Mouse (Mus musculus) heart, embryonic 11.5 days (tissue): ENCODE data around the gene Pcbp2. TPM values are rescaled to one million over a fixed set of nuclear protein-coding genes. Genes with fewer than 3 reads are reported as not detected.

Experiments used
- ATAC-seq: fragments of 200-750 bp; cut with Nextera tagmentation; replicated peaks from 2 replicates; pipeline ENCODE4 v1.8.0; 2017; ENCODE audit warnings: moderate library complexity; ENCODE audit not compliant: insufficient number of reproducible peaks, low FRiP score, low TSS enrichment
- H3K27ac ChIP-seq: fragments of 300-500 bp; sonication (generic); 2 replicates; pipeline ENCODE4 v1.5.1; 2014; ENCODE audit warnings: mild to moderate bottlenecking, low read depth, low read length
- H3K27me3 ChIP-seq: fragments of 300-500 bp; sonication (generic); 2 replicates; pipeline ENCODE4 v1.6.1; 2014; ENCODE audit warnings: mild to moderate bottlenecking, low read length, mixed read lengths; ENCODE audit not compliant: control insufficient read depth, insufficient read depth
- H3K36me3 ChIP-seq: fragments of 300-500 bp; sonication (generic); 2 replicates; pipeline ENCODE4 v1.6.1; 2014; ENCODE audit warnings: mild to moderate bottlenecking, low read length, moderate library complexity, mixed read lengths; ENCODE audit not compliant: control insufficient read depth, insufficient read depth
- H3K4me1 ChIP-seq: fragments of 300-500 bp; sonication (generic); 2 replicates; pipeline ENCODE4 v1.6.1; 2014; ENCODE audit warnings: low read length; ENCODE audit not compliant: control insufficient read depth, insufficient read depth
- H3K4me2 ChIP-seq: fragments of 300-500 bp; sonication (generic); 2 replicates; pipeline ENCODE4 v1.6.1; 2014; ENCODE audit warnings: mild to moderate bottlenecking, moderate library complexity
- H3K4me3 ChIP-seq: fragments of 300-500 bp; sonication (generic); 2 replicates; pipeline ENCODE4 v1.5.1; 2014; ENCODE audit warnings: low read depth, low read length
- H3K9ac ChIP-seq: fragments of 300-500 bp; sonication (generic); 2 replicates; pipeline ENCODE4 v1.6.1; 2014; ENCODE audit warnings: mild to moderate bottlenecking, low read depth, low read length, moderate library complexity
- H3K9me3 ChIP-seq: fragments of 300-500 bp; sonication (generic); replicated peaks from 2 replicates; pipeline ENCODE4 v1.6.1; 2016; ENCODE audit warnings: low read length; ENCODE audit not compliant: control insufficient read depth
- WGBS: fragments of 180-500 bp; shearing (Covaris S2); extraction: QIAGEN DNeasy Blood & Tissue Kit; methylation state at CpG from one replicate; pipeline ENCODE4 v1.1.7; 2014; ENCODE audit not compliant: insufficient replicate concordance; 5-methylcytosine and 5-hydroxymethylcytosine counted together
- polyA plus RNA-seq: library from polyadenylated mRNA; unstranded; fragments of >200 nt; fragmentation: Nextera tagmentation; extraction: Ambion mirVana; gene quantifications from 2 replicates; pipeline ENCODE4 v1.2.1, GENCODE M21; 2014

The Pcbp2 gene
- polyA plus RNA-seq, result 187 and 213 TPM in 2 replicates

- H3K27me3 ChIP-seq, result no peaks in the 10 kb centered on the region
- peak; percentile 99 for ATAC-seq
- peaks cover 5% of the 10 kb centered on the region for H3K36me3 ChIP-seq
- WGBS, result under 1% methylated on average over 30 of the region's 40 CpGs
- peak within 1 kb of the TSS; percentile 75 for H3K4me3 ChIP-seq
- peak within 1 kb of the TSS; percentile 77 for H3K9ac ChIP-seq
- H3K4me1 ChIP-seq, result peaks cover 7% of the 10 kb centered on the region
- peak within 1 kb of the TSS; percentile 80 for H3K4me2 ChIP-seq
- H3K27ac ChIP-seq, result peak within 1 kb of the TSS; percentile 90
- no peaks in the 10 kb centered on the region; the same call in 1 of the 2 replicates for H3K9me3 ChIP-seq
Observed at GRCm38 (mm10) chr15:102470183-102470604, at the start of gene Pcbp2. Gene Pcbp2 (plus strand): TSS chr15:102470539.

- 39% methylated on average over 1 of the region's 1 CpGs for WGBS
- Histone ChIP-seq H3K9me3 (no peaks in the 10 kb centered on the region), H3K27me3 (no peaks in the 10 kb centered on the region), H3K4me2 (no peak overlapping the region), H3K9ac (no peak overlapping the region), H3K36me3 (peaks cover 5% of the 10 kb centered on the region; the same call in 1 of the 2 replicates), H3K27ac (no peak overlapping the region), H3K4me1 (no peaks in the 10 kb centered on the region; the same call in 1 of the 2 replicates), H3K4me3 (no peak overlapping the region)
- no peak for ATAC-seq
Observed at GRCm38 (mm10) chr15:102420986-102421385, 49.4 kb upstream of the Pcbp2 start.

- peaks cover 10% of the 10 kb centered on the region; the same call in 1 of the 2 replicates for H3K36me3 ChIP-seq
- 53% methylated on average over 3 of the region's 3 CpGs for WGBS
Observed at GRCm38 (mm10) chr15:102421437-102421836, 48.9 kb upstream of the Pcbp2 start.

GRCm38 (mm10) chr15:102423602-102424240 is 46.6 kb upstream of the Pcbp2 start:
- Histone ChIP-seq H3K4me2 (no peak overlapping the region), H3K27me3 (no peaks in the 10 kb centered on the region), H3K4me3 (no peak overlapping the region), H3K36me3 (peaks cover 16% of the 10 kb centered on the region; the same call in 1 of the 2 replicates), H3K4me1 (no peaks in the 10 kb centered on the region; the same call in 1 of the 2 replicates), H3K9me3 (no peaks in the 10 kb centered on the region), H3K27ac (no peak overlapping the region), H3K9ac (no peak overlapping the region)
- 92% methylated on average over 2 of the region's 2 CpGs for WGBS
- no peak for ATAC-seq

More at GRCm38 (mm10) chr15:102421437-102421836, 48.9 kb upstream of the Pcbp2 start:
- Histone ChIP-seq H3K9me3 (no peaks in the 10 kb centered on the region), H3K9ac (no peak overlapping the region), H3K27ac (no peak overlapping the region), H3K4me1 (no peaks in the 10 kb centered on the region; the same call in 1 of the 2 replicates), H3K4me3 (no peak overlapping the region), H3K27me3 (no peaks in the 10 kb centered on the region), H3K4me2 (no peak overlapping the region)
- ATAC-seq, result no peak

- no peaks in the 10 kb centered on the region for H3K9me3 ChIP-seq
- ATAC-seq, result no peak
- no peak overlapping the region for H3K4me3 ChIP-seq
- peaks cover 15% of the 10 kb centered on the region for H3K36me3 ChIP-seq
- WGBS, result 79% methylated on average over 2 of the region's 2 CpGs
- H3K27ac ChIP-seq, result no peak overlapping the region
- no peak overlapping the region for H3K9ac ChIP-seq
- H3K4me1 ChIP-seq, result no peaks in the 10 kb centered on the region; the same call in 1 of the 2 replicates
- H3K4me2 ChIP-seq, result no peak overlapping the region
- no peaks in the 10 kb centered on the region for H3K27me3 ChIP-seq
Observed at GRCm38 (mm10) chr15:102424657-102425056, 45.7 kb upstream of the Pcbp2 start.

- WGBS, result 94% methylated on average over 1 of the region's 1 CpGs
- Histone ChIP-seq H3K27ac (no peak overlapping the region), H3K9me3 (no peaks in the 10 kb centered on the region), H3K9ac (no peak overlapping the region), H3K36me3 (peaks cover 27% of the 10 kb centered on the region), H3K4me3 (no peak overlapping the region), H3K4me1 (no peaks in the 10 kb centered on the region), H3K4me2 (no peak overlapping the region), H3K27me3 (no peaks in the 10 kb centered on the region)
- ATAC-seq, result no peak
Observed at GRCm38 (mm10) chr15:102426963-102427362, 43.4 kb upstream of the Pcbp2 start.

GRCm38 (mm10) chr15:102432046-102432445 is 38.3 kb upstream of the Pcbp2 start:
- 90% methylated on average over 1 of the region's 1 CpGs for WGBS
- no peak overlapping the region for H3K27ac ChIP-seq
- ATAC-seq, result no peak
- H3K36me3 ChIP-seq, result peaks cover 17% of the 10 kb centered on the region
- H3K9me3 ChIP-seq, result no peaks in the 10 kb centered on the region
- no peak overlapping the region for H3K9ac ChIP-seq
- no peak overlapping the region for H3K4me3 ChIP-seq
- no peaks in the 10 kb centered on the region for H3K27me3 ChIP-seq
- no peaks in the 10 kb centered on the region for H3K4me1 ChIP-seq
- H3K4me2 ChIP-seq, result no peak overlapping the region

GRCm38 (mm10) chr15:102433173-102433572 is 37.2 kb upstream of the Pcbp2 start:
- H3K9ac ChIP-seq, result no peak overlapping the region
- no peaks in the 10 kb centered on the region for H3K27me3 ChIP-seq
- 89% methylated on average over 4 of the region's 4 CpGs for WGBS
- no peaks in the 10 kb centered on the region for H3K4me1 ChIP-seq
- peaks cover 17% of the 10 kb centered on the region for H3K36me3 ChIP-seq
- ATAC-seq, result no peak
- no peaks in the 10 kb centered on the region for H3K9me3 ChIP-seq
- no peak overlapping the region for H3K4me2 ChIP-seq
- no peak overlapping the region for H3K27ac ChIP-seq
- no peak overlapping the region for H3K4me3 ChIP-seq

- no peak for ATAC-seq
Observed at GRCm38 (mm10) chr15:102442490-102442889, 27.8 kb upstream of the Pcbp2 start.

More at GRCm38 (mm10) chr15:102442490-102442889, 27.8 kb upstream of the Pcbp2 start:
- no peaks in the 10 kb centered on the region for H3K9me3 ChIP-seq
- H3K27me3 ChIP-seq, result no peaks in the 10 kb centered on the region
- H3K36me3 ChIP-seq, result no peaks in the 10 kb centered on the region
- no peak overlapping the region for H3K27ac ChIP-seq
- H3K9ac ChIP-seq, result no peak overlapping the region
- peaks cover 7% of the 10 kb centered on the region for H3K4me1 ChIP-seq
- 48% methylated on average over 2 of the region's 2 CpGs for WGBS
- no peak overlapping the region for H3K4me2 ChIP-seq
- H3K4me3 ChIP-seq, result no peak overlapping the region
